Mouse (Mus musculus) lung, postnatal 0 days (tissue): ENCODE measurements around the gene Brpf1.

Experiments
- CTCF ChIP-seq: IDR thresholded peaks from 2 replicates; pipeline ENCODE4 v1.5.1; 2016; ENCODE audit warnings: antibody characterized with exemption, mild to moderate bottlenecking
- EP300 ChIP-seq: IDR thresholded peaks from 2 replicates; pipeline ENCODE4 v1.6.1; 2016; ENCODE audit warnings: antibody characterized with exemption, mild to moderate bottlenecking, control low read depth

DNA sequence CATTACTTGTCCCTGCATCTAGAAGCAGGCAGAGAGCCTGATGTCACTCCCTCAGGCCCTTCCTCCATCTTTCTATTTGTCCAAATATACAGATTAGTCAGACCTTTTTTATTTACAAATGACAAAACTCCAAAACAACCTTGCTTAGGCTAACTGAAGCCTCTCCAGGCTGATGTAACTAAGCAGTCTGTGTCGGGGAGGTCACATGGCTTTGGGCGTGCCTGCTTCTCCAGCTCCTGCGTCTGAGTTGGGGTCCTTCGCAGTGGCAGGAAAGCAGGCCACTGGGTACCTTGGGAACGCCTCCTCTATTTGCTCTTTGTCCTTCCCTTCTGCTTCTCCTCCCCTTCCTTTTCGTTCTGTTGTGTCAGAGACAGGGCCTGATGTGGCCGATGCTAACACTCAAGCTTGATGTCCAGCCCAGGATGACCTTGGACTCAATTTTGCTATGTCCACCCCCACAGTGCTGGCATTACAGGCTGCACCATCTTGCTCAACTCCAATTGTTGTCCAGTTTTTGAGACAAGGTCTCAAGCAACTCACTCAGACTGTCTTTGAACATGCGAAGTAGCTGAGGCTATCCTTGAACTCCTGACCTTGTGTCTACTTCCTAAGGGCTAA, 57.7 kb downstream of the Brpf1 start:
- no peak for TF ChIP-seq CTCF
- no peak for TF ChIP-seq EP300
